Mouse (Mus musculus): ENCODE data around the gene Isoc2b. TPM values are rescaled to one million over a fixed set of nuclear protein-coding genes. Genes with fewer than 3 reads are reported as not detected.
"Not testable (repeated sequence)": the region's sequence is repeated elsewhere in the genome, so short reads cannot be mapped to it uniquely, and the experiment has no call there.

Isoc2b gene
- total RNA-seq, 4 experiments from 2014 or later, result 5.3 to 6.1 (median 6.0) TPM

DNA sequence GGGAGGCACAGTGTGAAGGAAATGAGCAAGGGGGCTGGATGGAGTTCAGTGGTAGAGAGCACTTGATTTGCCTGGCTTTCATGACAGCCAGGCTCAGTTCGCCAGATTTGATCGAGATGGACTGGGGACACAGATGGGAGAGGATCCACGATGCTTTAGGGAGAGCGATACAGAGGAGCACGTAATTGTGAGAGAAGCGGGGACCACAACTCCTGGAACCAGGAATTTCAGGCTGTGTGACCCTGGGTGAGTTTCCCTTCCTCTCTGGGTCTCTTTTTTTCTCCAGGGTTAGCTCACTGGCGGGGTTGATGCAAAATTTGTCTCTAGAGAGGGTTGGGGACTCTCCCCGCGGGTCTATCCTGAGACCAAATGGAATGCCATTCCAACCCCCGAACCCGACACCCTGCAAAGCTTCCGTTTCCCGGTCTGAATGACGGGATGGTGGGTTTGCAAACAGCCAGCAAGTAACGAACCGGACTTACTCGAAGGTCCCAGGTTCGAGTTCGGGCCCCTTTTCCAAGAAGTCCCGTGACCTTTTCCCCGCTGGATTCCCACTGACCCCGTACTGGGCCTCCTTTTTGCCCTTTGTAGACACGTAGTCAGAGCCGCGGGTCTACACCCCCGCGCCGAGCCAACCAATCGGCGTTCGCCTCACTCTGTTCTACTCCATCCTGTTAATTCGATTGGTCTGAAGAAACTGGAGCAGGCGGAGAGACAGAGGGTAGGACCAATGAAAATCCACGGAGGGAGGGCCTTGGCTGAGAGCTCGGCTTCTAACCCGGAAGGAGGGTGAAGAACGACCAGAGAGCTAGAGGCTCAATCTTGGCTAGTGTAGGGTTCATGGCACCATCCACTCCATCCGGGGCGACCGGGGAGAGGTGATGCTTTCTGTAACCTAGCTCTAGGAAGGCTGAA is 4.2 kb downstream of the Isoc2b start:
- peak; percentile 99 for DNase-seq (ENCODE audit: low spot score)

DNA sequence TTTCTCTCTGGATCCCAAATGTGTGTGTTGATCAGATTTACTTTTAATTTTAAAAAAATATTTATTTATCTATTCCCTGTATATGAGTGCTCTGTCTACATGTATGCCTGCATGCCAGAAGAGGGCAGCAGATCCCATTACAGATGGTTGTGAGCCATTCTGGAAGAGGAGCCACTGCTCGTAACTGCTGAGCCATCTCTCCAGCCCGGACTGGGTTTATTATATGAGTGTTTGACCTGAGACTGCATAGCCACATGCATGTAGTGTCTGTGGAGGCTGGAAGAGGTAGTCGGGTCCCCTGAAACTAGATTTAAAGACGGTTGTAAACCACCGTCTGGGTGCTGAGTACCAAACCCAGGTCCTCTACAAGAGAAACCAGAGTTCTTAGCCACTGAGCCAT is 5.0 kb downstream of the Isoc2b start:
- DNase-seq (ENCODE audit: low spot score), result no peak

DNA sequence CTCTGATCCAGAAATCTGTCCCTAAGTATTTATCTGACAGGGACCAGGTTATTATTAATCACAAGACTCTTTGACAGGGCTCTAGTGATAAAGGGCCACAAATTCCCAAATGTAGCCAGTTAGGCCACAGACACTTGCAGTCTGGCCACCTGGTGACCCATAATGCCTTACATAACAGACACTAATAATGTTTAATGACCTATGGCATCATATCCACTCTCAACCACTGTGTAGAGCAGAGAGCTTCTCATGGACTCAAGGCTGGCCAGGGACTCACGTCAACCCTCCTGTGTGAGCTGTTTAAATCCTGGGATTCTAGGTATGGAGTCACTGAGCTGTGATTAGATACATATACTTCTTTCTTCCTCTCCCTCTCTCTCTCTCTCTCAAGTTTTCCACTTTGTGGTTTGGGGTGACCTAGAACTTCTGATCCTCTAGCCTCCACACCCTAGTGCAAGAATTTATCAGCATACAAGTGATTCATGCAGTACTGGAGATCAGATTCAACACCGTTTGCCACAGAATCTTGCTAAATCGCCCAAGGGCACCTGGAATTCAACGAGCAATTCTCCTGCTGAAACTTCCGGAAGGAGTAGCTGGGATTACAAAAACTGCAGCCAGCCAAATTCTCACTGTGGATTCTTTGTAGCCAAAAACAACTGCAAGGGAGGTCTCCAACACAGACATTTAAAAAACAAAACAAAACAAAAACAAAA is 5.8 kb downstream of the Isoc2b start:
- no peak for DNase-seq (ENCODE audit: low spot score)

DNA sequence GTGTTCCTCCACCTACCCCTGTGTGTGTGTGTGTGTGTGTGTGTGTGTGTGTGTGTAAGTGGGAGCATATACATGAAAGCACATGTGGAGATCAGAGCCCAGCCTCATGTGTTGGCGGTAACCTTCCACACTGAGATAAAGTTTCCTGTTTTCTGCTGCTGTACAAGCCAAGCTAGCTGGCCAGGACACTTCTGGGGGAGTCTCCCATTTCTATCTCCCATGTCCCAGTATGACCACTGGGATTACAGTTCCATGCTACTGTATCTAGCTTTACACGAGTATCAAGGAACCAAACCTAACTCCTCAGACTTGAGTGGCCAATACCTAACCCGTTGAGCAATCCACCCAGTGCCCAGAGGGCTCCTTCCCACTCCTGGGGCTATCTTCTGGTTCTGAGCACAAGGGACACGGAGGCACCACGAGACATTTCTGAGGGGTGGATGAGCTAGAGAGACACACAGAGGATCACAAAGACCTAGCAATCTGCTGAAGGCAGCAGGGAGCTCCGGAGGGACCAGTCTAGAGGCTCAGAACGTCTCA is 6.4 kb downstream of the Isoc2b start:
- DNase-seq (ENCODE audit: low spot score), result no peak

DNA sequence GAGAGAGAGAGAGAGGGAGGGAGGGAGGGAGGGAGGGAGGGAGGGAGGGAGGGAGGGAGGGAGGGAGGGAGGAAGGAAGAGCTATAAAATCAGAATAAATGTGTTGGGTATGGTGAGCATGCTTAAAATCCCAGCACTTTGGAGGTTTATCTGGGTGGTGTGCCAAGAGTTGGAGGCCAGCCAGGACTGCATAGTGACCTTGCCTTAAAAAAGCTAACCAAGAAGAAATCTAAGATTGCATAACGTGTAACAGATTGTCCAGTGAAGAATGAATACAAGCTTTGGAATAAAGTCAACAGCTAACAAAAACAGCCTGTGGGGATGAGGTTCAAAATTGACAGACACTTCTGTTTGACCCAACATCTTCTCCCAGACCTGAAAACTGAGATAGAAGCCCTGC is 7.0 kb downstream of the Isoc2b start:
- peak; percentile 65 for DNase-seq (ENCODE audit: low spot score)

DNA sequence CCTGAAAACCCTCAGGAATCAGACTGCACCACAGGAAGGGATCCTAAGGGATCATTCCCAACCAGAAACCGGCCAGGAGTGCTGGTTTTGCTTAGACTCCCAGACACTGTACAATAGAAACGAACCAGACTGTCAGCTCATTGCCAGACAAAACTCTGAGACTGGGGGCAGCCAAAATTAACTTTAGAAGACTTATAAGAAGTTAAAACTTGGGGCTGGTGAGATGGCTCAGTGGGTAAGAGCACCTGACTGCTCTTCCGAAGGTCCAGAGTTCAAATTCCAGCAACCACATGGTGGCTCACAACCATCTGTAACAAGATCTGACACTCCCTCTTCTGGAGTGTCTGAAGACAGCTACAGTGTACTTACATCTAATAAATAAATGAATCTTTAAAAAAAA is 9.1 kb downstream of the Isoc2b start:
- DNase-seq (ENCODE audit: low spot score), result not testable (repeated sequence)

DNA sequence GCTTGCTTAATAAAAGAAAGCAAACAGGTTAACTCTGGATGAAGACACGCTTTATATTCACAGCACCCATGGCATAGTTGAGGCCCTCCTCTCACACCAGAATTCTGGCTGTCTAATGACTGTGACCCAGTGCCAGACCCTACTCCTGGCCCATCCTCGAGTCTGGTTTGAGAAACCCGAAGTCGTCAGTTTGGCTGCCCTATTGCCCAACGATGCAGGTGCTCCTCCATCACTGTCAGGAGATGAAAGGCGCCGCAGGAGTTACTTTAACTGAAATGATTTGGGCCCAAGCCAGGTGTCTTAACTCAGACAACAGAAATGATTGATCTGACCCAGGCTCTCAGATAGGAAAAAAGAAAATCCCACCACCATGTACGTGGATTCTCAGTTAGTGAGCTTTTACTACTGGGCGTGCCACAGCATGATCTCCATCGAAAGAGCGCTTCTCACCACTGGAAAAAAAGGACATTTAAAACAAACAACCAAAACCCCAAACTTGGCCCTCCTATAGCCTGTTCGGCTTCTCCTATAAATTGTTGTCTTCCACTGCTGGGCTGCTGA is 10.6 kb downstream of the Isoc2b start:
- no peak for DNase-seq (ENCODE audit: low spot score)

DNA sequence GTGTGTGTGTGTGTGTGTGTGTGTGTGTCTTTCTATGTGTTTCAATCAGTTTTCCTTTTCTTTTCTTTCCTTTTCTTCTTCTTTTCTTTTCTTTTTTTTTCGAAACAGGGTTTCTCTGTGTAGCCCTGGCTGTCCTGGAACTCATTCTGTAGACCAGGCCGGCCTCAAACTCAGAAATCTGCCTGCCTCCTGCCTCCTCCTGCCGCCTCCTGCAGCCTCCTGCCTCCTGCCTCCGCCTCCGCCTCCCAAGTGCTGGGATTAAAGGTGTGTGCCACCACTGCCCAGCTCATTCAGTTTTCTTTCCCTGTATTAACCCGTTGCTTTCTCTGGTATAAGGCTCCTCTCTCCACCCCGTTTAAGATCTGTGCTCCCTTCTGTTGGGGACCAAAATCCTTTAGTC is 12.7 kb downstream of the Isoc2b start:
- DNase-seq (ENCODE audit: low spot score), result no peak

DNA sequence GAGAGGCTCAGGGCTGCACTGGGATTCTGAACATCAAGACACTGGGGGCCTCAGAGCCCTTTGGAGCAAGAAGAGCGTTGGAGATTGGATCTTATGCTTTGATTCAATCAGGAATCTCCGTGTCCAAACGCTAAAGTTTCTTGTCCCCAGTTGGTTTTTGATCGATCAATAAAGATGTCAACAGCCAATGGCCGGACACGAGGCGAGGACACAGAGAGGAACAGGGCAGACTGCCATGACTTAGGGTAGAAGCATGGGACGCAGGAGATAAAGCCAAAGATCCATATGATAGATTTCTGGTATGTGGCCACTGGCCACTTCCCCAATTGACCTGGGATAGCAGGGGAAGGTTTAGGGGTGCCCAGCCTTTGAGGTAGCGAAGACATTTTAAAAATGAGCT is 13.6 kb downstream of the Isoc2b start:
- no peak for DNase-seq (ENCODE audit: low spot score)

DNA sequence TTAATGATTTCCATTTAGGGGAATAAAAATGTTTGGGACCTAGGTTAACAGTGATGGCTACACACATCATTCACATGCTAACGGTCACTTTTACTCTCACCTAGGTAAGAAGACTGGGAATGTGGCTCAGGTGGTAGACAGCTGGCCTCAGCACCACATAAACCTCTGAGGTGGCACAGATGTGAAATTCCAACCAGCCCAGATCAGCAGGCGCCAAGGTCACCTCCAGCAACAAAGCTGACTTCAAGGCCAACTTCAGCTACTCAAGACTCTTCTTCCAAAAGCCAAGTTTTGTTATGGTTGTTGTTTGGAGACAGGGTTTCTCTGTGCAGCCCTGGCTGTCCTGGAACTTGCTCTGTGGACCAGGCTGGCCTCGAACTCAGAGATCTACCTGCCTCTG is 16.4 kb downstream of the Isoc2b start:
- DNase-seq (ENCODE audit: low spot score), result no peak

DNA sequence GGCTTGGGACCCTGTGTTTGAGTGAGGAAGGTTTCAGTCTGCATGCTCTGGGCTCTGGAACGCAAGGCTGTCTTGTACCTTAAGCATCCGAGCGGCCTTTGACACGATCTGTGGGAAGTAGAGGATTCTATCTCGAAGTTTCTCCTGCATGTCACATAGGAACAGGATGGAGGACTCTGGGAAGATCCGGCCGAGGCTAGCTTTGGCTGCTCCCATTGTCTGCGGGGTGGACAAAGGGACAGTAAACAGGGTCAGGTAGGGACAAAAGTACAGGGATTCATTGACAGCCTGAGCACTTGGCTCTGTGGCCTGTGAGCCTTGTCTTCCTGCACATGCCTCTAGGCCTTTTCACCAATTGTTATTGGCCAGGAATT is 18.8 kb downstream of the Isoc2b start:
- no peak for DNase-seq (ENCODE audit: low spot score)

DNA sequence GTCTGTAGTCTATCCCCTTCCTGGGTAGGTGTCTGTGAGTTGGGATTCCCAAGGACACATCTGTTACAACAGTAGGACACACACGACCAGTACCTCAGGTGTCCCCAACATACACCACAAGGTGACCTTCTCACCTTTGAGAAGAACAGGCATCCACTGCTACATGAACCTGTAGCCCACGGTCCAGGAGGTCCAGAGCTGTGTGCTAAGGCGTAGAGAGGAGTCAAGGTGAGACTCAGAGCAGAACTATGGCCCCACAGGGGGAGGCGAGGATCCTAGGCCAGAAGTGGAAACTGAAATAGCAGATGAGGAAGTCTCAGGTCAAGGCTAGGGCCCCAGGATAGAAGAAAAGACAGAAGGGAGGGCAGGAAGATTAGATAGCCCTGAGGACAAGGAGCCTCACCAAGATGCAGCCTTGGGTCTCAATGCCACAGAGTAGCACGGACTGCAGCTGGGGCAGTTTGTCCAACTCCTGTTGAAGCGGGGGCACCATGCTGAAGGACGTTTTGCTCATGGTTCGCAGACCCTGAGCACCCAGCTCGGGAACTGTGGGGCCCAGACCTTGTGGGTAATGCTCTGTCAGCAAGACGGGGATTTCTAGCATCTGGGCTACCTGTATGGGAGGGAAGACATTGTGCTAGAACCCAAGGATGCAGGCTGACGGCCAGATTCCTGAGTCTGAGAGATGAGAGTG is 19.3 kb downstream of the Isoc2b start:
- no peak for DNase-seq (ENCODE audit: low spot score)

DNA sequence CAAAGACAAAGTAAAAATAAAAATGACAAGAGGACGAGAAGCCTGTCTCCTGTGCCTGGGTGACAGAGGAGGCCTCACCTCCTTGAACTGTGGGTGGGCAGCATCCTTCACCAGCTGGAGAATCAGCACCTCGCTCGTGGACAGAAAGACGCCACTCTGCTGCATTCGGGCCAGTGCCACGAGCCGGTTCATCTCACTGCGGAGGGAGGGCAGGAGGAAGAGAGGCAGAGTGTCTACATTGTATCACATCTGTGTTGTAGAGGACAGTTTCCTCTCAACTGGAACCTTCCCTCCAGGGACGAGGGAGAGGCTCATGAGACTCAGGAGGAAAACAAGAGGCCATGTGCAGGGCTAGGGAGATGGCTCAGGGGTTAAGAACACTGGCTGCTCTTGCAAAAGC is 20.7 kb downstream of the Isoc2b start:
- no peak for DNase-seq (ENCODE audit: low spot score)

DNA sequence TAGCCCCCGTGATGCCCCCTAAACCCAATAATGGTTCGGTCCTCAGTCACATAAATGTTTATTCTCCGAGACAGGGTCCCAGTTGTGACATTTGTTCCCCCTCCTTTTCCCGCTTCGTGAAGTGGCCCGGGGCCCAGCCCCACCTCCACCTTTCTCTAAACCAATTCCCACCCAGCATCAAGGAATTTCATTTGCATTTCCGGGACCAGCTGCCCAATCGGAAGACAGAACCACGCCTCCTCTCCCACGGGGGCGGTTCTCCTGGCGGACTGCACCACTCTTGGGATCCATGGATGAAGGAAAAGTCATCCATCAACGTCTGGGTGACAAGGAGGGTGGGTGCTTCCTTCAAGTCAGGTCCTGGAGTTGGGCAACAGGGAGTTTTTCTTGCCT is 25.1 kb downstream of the Isoc2b start:
- DNase-seq (ENCODE audit: low spot score), result no peak

DNA sequence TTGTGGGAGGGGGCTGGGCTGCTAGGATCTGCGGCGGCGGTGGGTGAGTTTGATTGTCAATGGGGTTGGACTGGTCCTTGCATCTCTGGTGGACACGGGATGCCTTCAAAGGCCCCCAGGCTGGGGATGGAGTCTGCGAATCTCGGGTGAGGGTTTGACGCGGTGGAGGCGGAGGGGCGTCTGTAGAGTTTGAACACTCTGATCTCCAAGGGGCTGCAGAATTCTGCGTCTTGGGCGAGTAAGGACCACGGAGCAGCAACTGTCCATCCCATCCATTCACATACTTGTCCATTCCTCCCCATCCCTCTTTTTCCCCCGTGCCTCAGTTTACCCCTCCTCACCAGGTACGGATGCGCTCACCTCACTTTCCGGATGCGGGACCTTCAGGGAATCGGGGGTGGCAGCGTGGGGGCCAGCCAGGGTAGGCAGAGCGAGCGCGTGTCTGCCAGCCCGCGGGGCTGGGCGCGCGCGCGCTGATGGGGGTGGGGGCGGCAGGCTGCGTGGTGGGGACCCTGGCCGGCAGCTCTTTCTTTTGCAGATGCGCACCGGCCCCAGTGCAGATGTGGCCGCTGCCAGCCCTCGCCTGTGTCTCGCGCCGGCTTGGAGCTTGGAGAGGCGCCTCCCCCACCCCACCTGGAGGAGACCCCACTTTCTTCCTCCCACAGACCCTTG is 25.7 kb downstream of the Isoc2b start, which contains the start of gene Shisa7:
TSS of gene Shisa7 (minus strand) at position 452 of the 672 bp plus-strand sequence.
- DNase-seq (ENCODE audit: low spot score), result no peak

DNA sequence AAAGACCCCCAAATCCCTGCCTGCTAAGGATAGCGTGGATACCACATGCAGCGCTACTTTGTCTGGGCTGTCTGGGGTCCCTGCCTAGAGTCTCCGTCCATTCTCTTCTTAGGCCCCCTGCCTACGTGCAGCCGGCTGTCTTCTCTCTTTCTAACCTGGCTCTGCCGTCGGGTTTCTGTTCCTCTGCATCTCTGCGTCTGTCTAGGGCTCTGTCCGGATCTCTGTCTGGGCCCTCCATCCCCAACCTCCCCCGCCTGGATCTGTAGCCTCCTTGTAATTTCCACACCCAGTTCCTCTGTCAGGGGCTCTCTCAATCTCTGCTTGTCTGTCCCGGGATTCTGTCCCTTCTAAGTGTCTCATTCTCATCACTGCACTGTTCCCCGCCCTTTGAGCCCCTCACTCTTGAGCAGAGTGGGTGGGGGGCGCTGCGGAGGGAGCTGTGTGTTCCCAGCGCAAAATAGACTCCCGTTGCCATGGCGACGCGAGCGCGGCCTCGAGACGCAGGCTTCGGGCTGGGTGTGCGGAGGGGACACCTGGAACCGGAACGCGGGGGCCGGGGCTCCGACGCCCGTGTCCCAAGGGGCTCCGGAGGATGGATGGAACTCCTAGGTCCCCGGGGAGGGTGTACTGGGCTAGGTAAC is 26.3 kb downstream of the Isoc2b start:
- no peak for DNase-seq (ENCODE audit: low spot score)

DNA sequence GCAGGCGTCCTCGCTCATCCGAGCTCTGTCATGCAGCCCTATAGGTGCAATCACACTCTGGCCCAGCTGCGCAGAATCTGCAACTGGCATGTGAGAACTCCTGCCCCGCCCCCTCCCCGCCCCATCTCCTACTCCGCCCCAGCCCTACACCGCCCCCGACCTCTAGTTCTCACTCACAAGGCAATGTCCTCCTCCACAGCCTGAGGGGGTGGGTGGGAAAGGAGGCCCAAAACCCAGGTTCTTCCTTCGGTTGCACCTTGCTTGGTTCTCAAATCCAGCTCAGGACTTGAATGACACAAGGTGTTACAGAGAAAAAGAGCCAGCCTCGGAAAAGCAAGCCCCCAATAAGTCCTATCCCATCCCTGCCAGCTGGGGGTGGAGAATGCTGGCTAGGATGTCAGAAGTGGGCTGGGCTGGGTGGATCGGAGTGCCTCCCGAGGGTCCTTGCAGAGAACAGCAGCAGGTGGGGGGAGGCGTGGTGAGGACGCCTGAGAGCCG is 27.4 kb downstream of the Isoc2b start:
- no peak for DNase-seq (ENCODE audit: low spot score)

DNA sequence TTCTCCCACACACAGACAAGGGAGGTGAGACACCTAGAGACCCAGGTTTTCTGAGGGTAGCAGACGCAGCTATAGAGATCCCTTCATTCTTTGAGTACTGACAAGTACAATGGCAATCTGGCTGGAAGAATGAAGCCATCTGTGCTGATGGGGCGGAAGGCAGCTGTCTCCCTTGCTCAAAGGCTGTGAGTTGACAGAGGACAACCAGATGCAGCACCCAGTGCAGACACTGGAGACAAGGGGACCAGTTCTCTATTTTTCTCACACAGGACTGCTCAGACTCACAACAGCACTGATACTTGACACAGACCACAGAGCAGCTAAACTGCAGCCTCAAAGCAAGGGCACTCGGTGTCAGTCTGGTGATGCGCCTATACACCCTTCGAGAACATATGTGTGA is 28.0 kb downstream of the Isoc2b start:
- DNase-seq (ENCODE audit: low spot score), result no peak

DNA sequence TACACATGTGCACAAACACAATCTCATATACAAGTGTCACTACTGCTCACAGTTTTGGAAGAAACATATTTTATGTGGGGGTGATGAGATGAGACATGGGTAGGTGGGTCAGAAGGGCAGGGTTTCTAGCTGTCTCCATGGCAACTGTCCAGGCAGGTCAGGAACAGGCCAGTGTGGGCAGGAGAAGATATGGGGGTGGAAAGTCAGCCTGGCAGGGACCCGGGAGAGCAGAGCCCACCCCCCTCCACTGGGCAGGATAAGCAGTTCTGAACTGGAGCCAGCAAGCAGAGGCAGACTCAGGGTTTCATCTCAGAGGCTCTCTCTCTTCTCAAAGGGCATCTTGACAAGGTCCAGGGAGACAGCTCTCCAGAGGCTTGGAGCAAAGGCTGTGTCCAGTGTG is 32.4 kb downstream of the Isoc2b start:
- no peak for DNase-seq (ENCODE audit: low spot score)

DNA sequence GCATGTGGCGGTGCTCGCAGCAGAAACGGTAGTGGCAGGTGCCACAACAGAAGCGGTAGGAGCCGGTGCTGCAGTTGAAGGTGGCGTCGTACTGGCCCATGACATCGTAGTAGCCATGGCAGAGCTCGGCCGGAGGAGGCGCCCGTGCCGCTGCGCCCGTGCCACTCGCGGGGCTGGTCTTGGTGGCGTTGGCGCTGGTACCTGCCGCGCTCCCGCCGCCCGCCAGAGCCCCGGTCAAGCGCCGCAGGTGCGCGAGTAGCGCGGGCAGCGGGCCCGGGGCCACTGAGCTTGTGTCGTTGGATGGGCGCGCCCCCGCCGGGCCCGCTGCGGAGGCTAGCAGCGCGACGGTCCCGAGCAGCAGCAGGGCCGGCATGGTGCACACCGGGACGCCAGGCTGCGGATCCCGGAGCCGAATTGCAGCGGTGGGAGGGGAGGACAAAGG is 33.7 kb downstream of the Isoc2b start:
- DNase-seq (ENCODE audit: low spot score), result no peak
